Mouse (Mus musculus) liver, embryonic 14.5 days (tissue): ENCODE data around the gene Fam129a.
A peak's percentile ranks its signal among the peaks of the same experiment; 100 is the strongest.

ENCODE experiments used
- CTCF ChIP-seq: IDR thresholded peaks from 2 replicates; pipeline ENCODE4 v1.5.1; 2016; ENCODE audit warnings: antibody characterized with exemption, low read depth, control low read depth
- EP300 ChIP-seq: IDR thresholded peaks from 2 replicates; pipeline ENCODE4 v1.6.1; 2016; ENCODE audit warnings: antibody characterized with exemption, low read depth

GRCm38 (mm10) chr1:151648099-151648498, 77.1 kb downstream of the Fam129a start:
- peak; percentile 42 for TF ChIP-seq CTCF
- no peak for TF ChIP-seq EP300
